Mouse (Mus musculus) natural killer cell, adult 2 months (primary cell): ENCODE measurements around the gene Gm45521.

ENCODE experiments used
- DNase-seq, 2 experiments: peaks; one replicate each; pipeline ENCODE4 v3.0.0; 2022; ENCODE audit warnings: low spot score in 2 of 2

Gene Gm45521

GRCm38 (mm10) chr14:7952610-7953254 is 4.4 kb upstream of the Gm45521 start:
- DNase-seq, result no peak

- DNase-seq, result no peak
These were observed 3.0 kb upstream of the Gm45521 start for GRCm38 (mm10) chr14:7954071-7954471.

DNA sequence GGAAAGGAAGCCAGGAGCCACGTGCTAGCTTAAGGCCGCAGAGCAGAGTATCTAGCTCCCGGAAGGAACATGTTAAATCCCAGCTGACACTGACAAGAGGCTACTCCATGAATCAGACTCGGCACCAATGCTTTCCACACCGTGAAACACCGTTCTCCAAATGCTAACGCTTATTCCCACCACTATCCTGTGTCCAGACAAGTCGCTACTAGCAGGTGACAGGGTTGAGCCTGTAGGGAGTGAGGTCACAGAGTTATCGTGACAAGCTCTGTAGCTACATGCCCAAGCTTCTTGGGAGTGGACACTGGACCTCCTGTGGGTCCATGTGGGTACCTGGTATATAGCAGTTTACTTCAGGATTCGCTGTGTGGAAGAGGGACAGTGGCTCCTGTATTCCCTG is 661 bp upstream of the Gm45521 start:
- no peak for DNase-seq

- no peak for DNase-seq
These were observed 3.5 kb downstream of the Gm45521 start for GRCm38 (mm10) chr14:7960616-7961015.

DNA sequence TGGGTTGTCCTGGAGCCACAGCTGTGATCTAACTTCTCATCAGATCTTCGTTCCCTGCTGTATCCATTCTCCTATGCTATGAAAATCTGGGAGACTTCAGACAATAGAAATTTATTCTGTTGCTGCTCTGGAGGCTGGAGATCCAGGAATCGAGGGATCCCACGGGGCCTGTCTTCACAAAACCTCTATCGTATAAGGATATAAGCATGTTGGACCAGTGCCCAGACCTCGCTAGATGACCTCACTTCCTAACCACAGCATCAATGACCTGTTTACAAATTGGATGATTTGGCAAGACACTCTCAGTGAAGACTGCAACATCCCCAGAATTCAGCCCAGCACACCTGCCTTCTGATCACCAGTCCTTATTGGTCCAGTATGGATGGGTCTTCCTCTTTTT is 4.6 kb downstream of the Gm45521 start:
- DNase-seq, result no peak

DNA sequence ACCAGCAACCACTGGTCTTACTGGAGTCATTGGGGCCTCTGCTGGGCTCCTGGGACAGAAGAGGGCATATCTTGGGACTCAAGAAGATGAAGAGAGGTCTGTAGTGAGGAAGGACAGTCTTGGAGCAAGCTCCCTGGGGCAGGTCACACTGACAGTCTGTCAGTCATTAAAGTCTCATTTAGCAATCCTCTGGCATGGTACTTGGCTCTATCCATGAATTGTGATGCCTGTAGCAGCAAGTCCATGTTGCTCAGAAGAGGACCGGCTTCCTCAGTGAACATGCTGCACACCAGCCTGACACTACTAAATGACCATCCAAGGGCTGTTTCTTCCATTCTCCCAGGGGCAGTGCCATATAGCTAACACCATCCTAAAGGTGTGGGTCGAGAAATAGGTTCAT is 5.5 kb downstream of the Gm45521 start:
- DNase-seq, result no peak

GRCm38 (mm10) chr14:7963160-7963559 is 6.1 kb downstream of the Gm45521 start:
- no peak for DNase-seq

DNA sequence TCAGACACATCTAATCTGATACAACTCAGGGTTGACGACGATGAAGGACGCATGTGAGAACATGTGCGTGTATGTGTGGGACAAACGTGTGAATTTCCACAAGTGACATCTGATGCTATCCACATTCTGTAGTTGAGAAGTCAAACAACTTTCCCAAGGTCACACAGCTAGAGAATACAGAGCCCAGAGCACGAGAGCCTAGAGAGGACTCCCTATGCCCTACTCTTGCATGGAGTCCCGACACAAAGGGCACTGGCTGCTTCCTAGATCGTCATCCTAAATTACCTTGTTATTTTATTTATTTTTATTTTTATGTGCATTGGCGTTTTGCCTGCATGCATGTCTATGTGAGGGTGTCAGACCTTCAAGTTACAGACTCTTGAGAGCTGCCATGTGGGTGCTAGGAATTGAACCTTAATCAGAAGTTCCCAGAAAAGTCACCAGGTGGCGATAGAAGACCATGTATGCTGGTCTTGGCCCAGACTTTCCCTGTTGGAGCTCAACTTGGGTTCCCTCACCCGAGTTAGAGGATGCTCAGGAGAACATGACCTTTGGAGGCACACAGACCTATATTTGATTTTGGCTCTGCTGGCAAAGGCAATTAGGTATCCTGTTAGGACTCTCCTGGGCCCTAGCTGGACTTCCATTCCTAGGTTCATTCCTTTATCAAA is 7.3 kb downstream of the Gm45521 start:
- peak; percentile 26 to 57 for DNase-seq

DNA sequence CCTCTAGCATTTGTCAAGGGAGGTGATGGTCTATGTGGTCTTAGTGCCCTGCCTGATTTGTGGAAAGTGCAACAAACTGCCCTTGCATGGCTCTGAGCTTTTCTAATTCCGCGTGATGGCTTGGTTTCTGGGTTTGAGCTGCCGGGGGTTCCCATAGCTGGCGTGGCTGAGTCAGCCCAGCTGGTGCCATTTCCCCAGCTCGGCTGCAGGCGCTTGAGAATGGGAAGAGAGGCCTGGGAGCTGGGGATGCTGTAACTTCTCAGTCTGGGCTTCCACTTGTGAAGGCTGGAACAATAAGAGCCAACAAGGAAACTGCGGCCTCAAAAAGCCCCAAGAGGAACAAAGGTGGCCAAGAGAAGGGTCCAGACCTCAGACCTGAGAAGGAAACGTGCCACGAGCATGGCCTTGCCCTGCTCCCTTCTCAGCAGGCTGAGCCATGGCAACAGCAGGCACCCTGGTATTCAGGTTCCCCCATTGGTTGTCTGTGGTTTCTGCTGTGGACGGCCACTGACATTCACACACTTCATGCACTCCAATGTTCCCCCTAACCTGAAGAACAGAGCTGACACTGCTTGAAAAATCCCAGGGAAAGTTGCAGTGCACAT is 14.9 kb downstream of the Gm45521 start:
- no peak for DNase-seq

DNA sequence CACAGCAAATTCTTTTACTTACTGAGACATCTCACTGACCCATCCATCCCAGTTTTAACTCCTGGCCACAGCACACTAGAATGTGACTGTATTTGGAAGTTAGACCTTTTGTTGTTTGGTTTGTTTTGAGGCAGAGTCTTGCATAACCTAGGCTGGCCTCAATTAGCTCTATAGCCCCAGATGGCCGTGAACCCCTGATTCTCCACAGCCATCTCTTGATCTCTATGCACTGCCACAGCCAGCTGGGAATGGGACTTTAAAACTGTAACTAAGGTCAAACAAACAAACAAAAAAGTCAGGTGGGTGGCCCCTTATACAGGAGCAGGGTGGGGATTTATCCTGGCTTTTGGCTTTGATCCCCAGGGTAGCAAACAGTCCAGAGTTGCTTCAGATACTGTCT is 17.6 kb downstream of the Gm45521 start:
- DNase-seq, result no peak

- no peak for DNase-seq
These were observed 18.1 kb downstream of the Gm45521 start for GRCm38 (mm10) chr14:7975177-7975576.

DNA sequence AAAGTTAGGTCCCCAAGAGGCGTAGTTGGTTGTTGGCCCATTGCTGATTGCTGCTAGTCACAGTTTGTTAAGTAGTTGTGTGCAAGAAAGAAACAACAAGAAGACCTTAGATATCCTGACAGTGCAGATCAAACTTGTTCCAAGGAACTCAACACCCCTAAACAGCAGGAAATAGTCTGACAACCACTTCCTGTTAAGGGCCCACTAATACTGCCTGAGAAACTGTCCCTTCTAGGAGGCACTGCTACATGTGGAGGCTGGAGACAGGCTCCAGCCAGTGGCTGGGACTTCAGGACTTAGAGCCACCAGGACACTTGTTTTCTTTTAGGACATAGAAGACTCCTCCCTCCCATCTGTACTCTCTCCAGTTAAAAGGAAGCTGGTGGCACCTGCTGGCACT is 20.4 kb downstream of the Gm45521 start:
- no peak for DNase-seq

GRCm38 (mm10) chr14:7978183-7978582 is 21.1 kb downstream of the Gm45521 start:
- no peak for DNase-seq

DNA sequence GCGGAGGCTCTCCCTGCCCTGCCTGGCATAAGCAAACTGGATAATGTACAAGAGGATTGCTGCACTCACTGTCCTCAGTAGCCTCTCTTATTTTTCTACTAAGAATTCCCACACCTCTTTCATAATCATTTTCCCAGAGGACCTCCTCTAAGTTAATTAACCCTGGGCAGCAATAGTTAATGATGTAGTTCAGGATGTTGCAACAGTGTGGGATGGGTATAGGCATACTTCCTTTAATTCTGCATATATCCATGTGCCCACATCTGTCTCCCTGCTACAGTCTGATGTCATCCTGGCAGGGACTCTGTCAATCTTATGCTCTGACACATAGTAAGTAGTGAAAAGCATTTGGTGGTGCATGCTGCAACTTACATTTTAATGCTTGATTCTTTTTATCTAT is 24.1 kb downstream of the Gm45521 start:
- DNase-seq, result no peak

GRCm38 (mm10) chr14:7986913-7987312 is 29.8 kb downstream of the Gm45521 start:
- no peak for DNase-seq

DNA sequence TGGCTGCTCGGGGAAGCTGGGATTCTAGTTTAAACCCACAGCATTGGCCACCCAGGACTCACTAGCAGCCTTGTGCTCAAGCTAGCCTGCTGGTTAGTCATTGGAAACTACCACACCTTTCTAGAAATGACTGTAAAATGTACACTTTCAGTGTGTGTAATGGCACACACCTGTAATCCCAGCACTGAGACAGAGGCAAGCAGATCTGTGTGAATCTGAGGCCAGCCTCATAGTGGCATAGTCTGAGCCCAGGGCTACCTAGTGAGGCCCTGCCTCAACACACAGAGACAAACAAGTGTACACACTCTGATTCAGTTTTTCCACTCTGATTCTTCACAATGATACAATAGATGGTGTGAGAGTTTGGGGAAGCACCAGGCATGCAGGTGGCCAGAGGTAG is 32.3 kb downstream of the Gm45521 start:
- DNase-seq, result no peak

DNA sequence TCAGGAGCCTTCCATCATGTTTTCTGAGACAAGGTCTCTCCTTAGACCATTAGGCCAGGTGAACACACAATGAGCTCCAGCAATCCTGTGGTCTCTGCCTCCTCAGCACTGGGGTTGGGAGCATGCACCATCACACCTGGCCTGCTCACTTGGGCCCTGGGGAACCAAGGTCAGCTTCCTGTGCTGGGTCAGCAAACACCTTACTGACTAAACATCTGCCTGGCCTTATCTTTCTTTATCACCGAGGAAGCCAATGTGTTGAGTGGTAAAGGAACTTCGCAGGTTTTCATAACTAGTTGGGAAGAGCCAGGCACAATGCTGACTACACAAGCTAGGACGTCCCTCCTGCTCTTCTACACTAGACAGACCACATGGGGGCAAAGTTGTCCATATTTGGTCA is 32.9 kb downstream of the Gm45521 start:
- DNase-seq, result no peak

DNA sequence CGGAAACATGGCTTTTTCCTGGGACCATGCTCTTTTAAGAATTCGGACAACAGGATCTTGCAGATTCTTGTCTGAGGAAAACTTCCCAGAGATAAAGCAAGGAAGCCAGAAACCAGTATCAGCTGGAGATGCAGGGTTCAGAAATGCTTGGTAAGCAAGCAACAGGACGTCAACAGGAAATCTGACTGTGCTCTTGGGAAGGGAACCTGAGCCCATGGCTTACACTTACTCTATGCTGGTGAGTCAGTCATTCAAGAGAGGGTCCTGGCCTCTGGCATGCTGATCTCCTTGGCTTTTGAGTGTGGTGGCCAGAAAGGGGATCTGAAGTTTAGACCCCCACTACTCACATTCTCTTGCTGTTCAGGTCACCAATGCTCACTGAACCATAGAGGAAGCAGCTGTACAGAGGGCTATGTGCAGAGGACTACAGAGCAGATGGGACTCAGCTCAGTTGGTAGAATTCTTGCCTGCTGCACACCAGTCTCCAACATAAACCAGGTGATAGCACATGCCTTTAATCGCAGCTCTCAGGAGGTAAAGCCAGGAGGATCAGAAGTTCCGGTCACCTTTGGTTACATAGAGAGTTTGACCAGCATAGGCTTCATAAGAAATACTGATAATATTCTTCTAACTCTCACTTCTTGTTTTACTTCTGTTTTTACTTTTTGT is 34.2 kb downstream of the Gm45521 start:
- DNase-seq, result no peak

GRCm38 (mm10) chr14:7992158-7992557 is 35.1 kb downstream of the Gm45521 start:
- no peak for DNase-seq

- peak in 1 of 2 experiments; percentile 59 for DNase-seq
These were observed 37.2 kb downstream of the Gm45521 start, which contains the start of gene Dnase1l3 for GRCm38 (mm10) chr14:7994271-7994767. Gene Dnase1l3 (minus strand): TSS chr14:7994573.

DNA sequence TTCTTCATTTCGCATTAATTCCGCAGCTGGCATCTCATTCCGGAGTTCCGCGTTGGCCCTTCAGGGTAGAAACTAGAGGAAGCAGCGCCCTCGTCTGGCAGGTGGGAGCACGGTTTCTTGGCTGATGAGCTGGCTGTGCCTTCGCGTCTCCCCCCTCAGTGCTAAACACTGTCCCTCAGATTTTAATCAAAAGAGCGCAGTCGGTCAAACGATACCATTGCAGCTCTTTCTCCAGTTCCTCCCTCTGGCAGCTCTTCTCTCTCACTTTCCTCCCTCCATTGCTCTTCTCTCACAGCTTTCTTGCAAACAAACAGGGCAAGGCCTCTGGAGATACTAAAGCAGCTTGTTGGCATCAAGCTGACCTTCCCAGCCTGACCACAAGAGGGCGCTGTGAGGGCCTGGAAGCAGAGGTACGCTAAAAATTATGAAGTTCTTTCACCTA is 40.2 kb downstream of the Gm45521 start:
- peak; percentile 83 to 92 for DNase-seq

DNA sequence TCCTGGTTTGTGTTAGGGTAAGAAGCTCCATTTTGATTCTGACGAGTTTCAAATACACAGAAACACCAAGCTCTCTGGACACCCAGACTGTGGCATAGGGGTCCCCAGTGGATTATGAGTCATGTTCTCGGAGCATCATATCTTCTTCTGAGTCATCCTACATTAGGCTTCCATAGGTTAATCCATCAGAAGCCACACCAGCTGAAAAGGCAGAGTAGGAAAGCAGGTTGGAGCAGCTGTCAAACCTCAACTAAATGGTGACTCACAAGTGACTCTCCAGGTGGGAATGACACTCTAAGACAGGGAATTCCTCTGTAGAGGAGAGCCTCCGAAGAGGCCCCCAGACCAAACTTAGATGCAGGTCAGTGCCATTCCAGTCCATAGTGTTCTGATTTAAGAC is 41.9 kb downstream of the Gm45521 start:
- no peak for DNase-seq
